Mouse (Mus musculus) lung, embryonic 16.5 days (tissue): Measurements from ENCODE around the gene Polr3b. TPM values are rescaled to one million over a fixed set of nuclear protein-coding genes. Genes with fewer than 3 reads are reported as not detected.
A peak's percentile ranks its signal among the peaks of the same experiment; 100 is the strongest.

Experiments
- ATAC-seq: fragments of 200-750 bp; cut with Nextera tagmentation; 2 replicates; pipeline ENCODE4 v1.8.0; 2017; ENCODE audit warnings: low read depth, mild to moderate bottlenecking, moderate library complexity
- H3K27ac ChIP-seq: fragments of 300-500 bp; sonication (generic); 2 replicates; pipeline ENCODE4 v1.5.1; 2014; ENCODE audit warnings: mild to moderate bottlenecking, control low read depth, low read length
- H3K27me3 ChIP-seq: fragments of 300-500 bp; sonication (generic); 2 replicates; pipeline ENCODE4 v1.6.1; 2014; ENCODE audit warnings: low read depth, low read length, mixed read lengths; ENCODE audit not compliant: control insufficient read depth, insufficient read depth
- H3K36me3 ChIP-seq: fragments of 300-500 bp; sonication (generic); 2 replicates; pipeline ENCODE4 v1.6.1; 2014; ENCODE audit warnings: low read length; ENCODE audit not compliant: control insufficient read depth, insufficient read depth
- H3K4me1 ChIP-seq: fragments of 300-500 bp; sonication (generic); replicated peaks from 2 replicates; pipeline ENCODE4 v1.6.1; 2014; ENCODE audit warnings: low read length, mixed read lengths; ENCODE audit not compliant: control insufficient read depth, insufficient read depth
- H3K4me2 ChIP-seq: fragments of 300-500 bp; sonication (generic); 2 replicates; pipeline ENCODE4 v1.6.1; 2014; ENCODE audit warnings: low read depth, low read length, control low read depth
- H3K4me3 ChIP-seq: fragments of 300-500 bp; sonication (generic); 2 replicates; pipeline ENCODE4 v1.5.1; 2014; ENCODE audit warnings: mild to moderate bottlenecking, low read length, control low read depth
- H3K9ac ChIP-seq: fragments of 300-500 bp; sonication (generic); 2 replicates; pipeline ENCODE4 v1.6.1; 2014; ENCODE audit warnings: low read length, control low read depth
- H3K9me3 ChIP-seq: fragments of 300-500 bp; sonication (generic); 2 replicates; pipeline ENCODE4 v1.6.1; 2016; ENCODE audit warnings: low read length; ENCODE audit not compliant: control insufficient read depth
- WGBS: fragments of 180-500 bp; shearing (Covaris S2); extraction: QIAGEN DNeasy Blood & Tissue Kit; methylation state at CpG from one replicate; pipeline ENCODE4 v1.1.7; 2014; 5-methylcytosine and 5-hydroxymethylcytosine counted together
- polyA plus RNA-seq: library from polyadenylated mRNA; unstranded; fragments of >200 nt; fragmentation: Nextera tagmentation; extraction: Ambion mirVana; gene quantifications from 2 replicates; pipeline ENCODE4 v1.2.1, GENCODE M21; 2015

Gene Polr3b
- polyA plus RNA-seq, 1 experiment from 2014 or later, result 15.3 TPM

DNA sequence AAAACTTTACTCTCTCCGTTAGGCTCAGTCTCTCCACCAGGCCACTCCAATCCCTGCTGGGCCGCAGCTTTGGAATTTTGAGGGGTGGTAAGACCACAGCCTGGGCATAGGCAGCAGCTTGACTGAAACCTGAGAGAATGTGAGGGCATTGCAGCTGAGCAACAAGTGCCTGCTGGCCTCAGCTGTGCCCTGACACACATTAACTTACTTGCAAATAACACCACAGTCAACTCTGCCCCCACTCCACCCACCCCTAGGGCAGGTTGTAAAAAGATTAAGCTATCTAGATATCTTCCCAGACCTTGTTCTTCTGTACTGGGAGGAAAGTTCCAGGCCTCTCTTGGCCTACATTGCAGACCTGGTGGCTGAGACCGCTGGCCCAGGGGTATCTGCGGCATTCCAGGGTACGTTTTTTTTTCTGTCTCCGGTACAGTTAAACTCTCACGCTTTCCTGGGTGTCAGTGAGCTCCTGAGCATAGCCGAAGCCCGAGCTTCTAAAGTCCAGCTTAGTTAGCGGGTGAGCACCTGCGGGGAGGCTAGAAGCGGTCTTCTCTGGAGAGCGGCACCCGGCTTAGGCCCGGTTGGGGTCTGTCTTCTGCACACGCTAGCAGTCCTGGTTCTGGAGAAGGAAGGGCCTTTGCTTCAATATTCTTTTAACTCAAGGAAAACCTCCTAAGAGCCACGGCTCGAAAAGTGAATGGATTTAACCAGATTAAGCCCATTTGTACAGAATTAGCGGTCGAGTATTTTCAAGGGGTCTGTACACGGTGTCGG lies 135.5 kb downstream of the Polr3b start:
- H3K9ac ChIP-seq, result no peak overlapping the region
- H3K36me3 ChIP-seq, result no peaks in the 10 kb centered on the region
- peaks cover 20% of the 10 kb centered on the region for H3K4me1 ChIP-seq
- H3K27me3 ChIP-seq, result peaks cover 98% of the 10 kb centered on the region
- H3K27ac ChIP-seq, result no peak overlapping the region
- H3K9me3 ChIP-seq, result no peaks in the 10 kb centered on the region
- no peak for ATAC-seq
- H3K4me2 ChIP-seq, result no peak overlapping the region
- H3K4me3 ChIP-seq, result no peak overlapping the region
- WGBS, result 6% methylated on average over 22 of the region's 22 CpGs

DNA sequence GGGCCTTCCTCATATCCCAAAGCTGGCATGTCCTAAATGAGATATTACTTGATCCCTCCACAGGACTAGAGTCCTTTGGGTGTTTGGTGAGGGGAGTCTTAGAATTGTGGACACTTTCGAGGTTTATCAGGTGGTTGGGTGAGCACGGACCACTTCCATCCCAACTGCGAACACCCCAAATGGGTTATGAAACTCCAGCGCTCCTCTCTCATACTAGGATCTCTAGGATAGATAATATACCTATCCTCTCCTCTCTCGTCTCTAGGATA lies 136.0 kb downstream of the Polr3b start:
- Histone ChIP-seq H3K4me3 (no peak overlapping the region), H3K9me3 (no peaks in the 10 kb centered on the region), H3K27ac (no peak overlapping the region), H3K4me2 (no peak overlapping the region), H3K9ac (no peak overlapping the region), H3K36me3 (no peaks in the 10 kb centered on the region), H3K27me3 (peaks cover 98% of the 10 kb centered on the region), H3K4me1 (peaks cover 20% of the 10 kb centered on the region)
- WGBS, result 8% methylated on average over 5 of the region's 5 CpGs
- no peak for ATAC-seq

DNA sequence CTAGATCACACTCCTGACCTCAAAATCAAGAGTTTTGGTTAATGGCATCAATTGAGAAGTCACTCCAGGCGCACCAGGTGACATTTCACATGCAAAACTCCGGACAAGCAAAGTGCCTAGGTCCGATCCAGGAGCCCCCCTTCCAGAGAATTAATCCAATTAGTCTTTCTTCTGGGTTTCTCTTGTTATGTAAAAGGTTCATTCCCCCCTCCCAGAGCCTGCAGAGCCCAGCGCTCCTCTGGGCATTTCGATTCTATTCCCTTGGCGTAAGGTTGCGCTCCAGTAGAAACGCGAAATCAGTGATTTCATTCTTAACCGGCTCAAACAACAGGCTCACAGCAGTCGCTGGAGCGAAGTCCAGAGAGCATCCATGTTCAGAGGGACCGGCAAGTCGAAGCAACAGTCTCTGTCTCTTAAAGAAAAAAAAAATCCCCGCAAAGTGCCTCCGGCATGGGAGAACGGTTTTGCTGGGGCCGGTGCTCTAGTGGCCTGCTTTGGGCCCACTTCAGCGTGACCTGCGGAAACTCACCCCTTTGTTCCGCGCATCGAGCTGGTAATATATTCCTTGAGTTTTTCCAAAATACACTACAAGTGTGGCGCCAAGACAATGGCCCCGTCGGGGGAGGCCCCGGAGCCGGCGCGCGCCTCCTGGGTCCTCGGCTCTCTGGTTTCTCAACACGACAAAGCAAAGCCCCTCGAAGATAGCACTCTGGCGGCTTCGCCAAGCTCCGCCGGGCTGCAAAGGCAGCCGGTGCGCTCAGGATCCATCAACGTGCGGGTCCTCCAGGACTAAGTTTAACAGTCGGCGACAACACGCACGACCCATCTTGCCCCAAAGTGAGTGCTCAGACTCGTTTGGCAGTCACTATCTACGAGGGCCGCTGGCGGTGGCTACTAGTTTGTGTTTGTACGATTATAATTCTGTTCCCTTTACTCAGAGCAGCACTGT lies 136.7 kb downstream of the Polr3b start:
- no peaks in the 10 kb centered on the region for H3K9me3 ChIP-seq
- H3K36me3 ChIP-seq, result no peaks in the 10 kb centered on the region
- H3K4me3 ChIP-seq, result peak overlapping the region; percentile 1; the same call in 1 of the 2 replicates
- 3% methylated on average over 51 of the region's 51 CpGs for WGBS
- no peak for ATAC-seq
- H3K27ac ChIP-seq, result no peak overlapping the region
- peak overlapping the region; percentile 6; the same call in 1 of the 2 replicates for H3K4me2 ChIP-seq
- H3K27me3 ChIP-seq, result peaks cover 95% of the 10 kb centered on the region
- peaks cover 20% of the 10 kb centered on the region for H3K4me1 ChIP-seq
- no peak overlapping the region for H3K9ac ChIP-seq

DNA sequence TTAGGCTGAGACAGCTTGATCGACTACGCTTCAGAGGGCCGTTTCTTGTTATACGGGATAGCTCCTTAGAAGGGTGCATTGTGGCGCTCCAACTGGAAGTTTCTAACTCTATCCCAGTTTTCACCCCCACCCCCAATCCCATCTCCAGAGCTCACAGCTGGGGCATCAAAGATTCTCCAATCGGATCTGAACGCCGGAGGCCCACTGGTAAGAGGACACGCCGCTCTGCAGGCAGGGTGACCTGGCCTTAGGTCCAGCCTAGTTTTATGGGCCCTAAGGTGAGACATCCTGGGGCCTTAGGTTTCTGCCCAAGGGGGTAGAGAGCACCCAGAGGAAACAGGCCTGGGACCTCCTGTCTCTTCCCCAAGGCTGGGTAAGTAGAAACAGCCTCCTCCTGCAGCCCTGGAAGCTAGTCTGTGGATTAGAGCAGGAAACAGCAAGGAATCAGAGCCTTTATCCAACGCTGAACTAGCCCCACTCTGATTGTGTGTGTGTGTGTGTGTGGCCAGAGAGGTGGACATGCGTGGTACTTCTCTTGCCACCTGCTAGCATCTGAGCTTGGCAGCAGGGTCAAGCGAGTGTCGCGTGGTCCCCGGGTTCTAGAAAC lies 137.5 kb downstream of the Polr3b start:
- no peak overlapping the region for H3K9ac ChIP-seq
- WGBS, result 9% methylated on average over 16 of the region's 16 CpGs
- peak overlapping the region; percentile 36 for H3K4me3 ChIP-seq
- no peak overlapping the region for H3K27ac ChIP-seq
- peaks cover 20% of the 10 kb centered on the region for H3K4me1 ChIP-seq
- H3K36me3 ChIP-seq, result no peaks in the 10 kb centered on the region
- H3K9me3 ChIP-seq, result no peaks in the 10 kb centered on the region
- H3K27me3 ChIP-seq, result peaks cover 93% of the 10 kb centered on the region
- ATAC-seq, result peak; percentile 16; the same call in 1 of the 2 replicates
- peak overlapping the region; percentile 55 for H3K4me2 ChIP-seq

DNA sequence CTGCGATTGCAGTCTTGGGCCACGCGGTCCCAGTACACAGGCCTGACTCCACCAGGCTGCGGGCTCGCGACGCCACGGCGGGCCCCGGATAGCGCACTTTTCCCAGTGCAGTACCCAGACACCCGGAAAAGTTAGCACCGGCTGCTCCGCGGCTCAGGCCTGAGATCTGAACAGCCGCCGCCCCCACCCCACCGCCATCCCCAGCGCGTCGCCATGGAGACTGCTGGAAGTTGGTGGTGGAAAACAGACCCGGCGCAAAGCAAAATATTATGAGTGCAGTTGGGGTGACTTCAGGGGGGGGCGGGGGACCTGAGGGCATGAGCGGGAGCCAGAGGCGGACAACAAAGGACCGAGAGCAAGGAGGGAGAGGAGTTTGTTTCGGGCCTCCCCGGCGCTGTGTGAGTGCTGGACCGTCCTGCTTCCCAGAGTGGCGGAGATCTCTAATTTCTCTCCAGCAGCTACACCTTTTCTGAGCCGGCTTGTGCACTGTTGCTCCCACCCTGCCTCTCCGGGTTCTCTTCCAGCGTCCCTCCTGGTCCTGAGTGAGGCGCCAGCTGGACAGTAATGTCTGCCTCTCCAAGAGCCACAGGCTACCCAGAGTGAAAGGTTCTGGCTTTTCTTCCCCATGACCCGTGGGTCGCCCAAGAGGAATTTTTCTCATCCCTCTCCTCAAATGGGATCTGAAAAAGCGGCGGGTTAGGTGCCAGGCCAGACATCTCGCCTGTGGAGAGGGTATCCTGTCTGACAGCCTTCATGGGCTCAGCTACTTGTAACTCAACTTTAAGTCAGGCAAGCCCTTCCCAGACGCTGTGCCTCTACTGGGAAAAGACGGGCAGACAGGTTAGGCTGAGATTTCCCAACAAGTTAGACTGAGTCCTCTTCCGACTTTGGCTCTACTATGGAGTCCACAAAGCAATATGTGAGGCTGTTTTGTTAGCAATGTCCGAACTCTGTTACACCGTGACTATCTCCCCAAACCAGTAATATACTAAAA lies 138.3 kb downstream of the Polr3b start:
- H3K4me3 ChIP-seq, result peak overlapping the region; percentile 36
- peak overlapping the region; percentile 55 for H3K4me2 ChIP-seq
- H3K9me3 ChIP-seq, result no peaks in the 10 kb centered on the region
- WGBS, result 6% methylated on average over 46 of the region's 46 CpGs
- peak; percentile 69 for ATAC-seq
- H3K36me3 ChIP-seq, result no peaks in the 10 kb centered on the region
- H3K9ac ChIP-seq, result no peak overlapping the region
- peaks cover 16% of the 10 kb centered on the region for H3K4me1 ChIP-seq
- H3K27ac ChIP-seq, result no peak overlapping the region
- peaks cover 85% of the 10 kb centered on the region for H3K27me3 ChIP-seq

DNA sequence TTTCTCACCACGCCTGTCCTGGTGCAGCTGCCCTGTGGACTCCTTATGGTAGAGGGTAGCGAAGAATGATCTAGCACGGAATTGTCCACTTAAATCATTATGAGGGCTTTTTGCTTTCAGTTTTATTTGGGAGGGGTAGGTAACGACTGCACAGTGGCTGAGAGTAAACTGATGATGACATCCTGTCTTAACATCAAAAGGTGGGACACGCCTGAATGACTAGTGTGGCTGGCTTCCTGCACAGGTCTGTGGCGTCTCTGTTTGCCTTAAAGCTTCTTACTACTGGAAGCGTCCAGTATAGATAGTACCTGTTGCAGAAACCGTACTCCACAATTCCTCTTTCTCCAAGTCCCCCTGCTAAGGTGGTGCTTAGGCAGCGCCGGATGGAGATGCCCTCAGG lies 146.7 kb downstream of the Polr3b start:
- H3K4me2 ChIP-seq, result no peak overlapping the region
- no peak overlapping the region for H3K4me3 ChIP-seq
- H3K4me1 ChIP-seq, result no peaks in the 10 kb centered on the region
- 57% methylated on average over 10 of the region's 10 CpGs for WGBS
- H3K27me3 ChIP-seq, result peaks cover 7% of the 10 kb centered on the region
- no peaks in the 10 kb centered on the region for H3K36me3 ChIP-seq
- no peak for ATAC-seq
- no peaks in the 10 kb centered on the region for H3K9me3 ChIP-seq
- H3K9ac ChIP-seq, result no peak overlapping the region
- H3K27ac ChIP-seq, result no peak overlapping the region

DNA sequence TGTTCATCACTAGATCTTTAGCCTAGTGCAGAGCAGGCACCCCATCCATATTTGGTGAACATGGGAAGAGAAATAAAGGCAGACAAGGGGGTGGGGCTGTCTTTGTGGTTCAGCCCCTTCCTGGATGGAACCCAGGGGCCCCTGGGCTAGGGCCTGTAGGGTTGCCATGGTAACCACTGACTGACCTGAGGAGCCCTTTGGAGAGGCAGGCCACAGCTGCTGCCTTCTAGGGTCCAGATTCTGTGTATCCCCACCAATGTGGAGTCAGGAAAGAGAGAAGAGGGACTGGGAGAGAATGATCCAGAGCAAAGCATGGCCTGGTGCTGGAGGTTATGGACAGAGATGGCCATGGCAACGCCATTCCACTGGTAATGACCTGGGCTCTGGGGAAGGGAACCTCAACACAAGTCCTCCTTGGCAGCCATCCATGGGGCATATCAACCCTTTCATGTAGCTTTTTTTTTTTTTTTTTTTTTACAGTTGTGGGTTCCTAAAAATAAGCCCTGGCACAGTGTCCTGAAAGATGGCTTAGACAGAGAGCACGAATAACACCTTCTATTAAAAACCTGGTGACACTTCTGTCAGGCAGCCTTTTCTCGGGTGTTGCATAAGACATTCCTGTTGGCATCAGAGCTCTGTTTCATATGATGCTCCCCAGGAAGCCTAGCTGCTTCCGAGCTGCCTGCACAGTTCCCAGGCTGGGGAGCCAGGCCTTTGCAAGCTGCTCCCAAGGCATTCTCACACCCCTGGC lies 150.5 kb downstream of the Polr3b start:
- Histone ChIP-seq H3K27ac (no peak overlapping the region), H3K4me2 (no peak overlapping the region), H3K27me3 (no peaks in the 10 kb centered on the region), H3K9me3 (no peaks in the 10 kb centered on the region), H3K36me3 (no peaks in the 10 kb centered on the region), H3K4me1 (peaks cover 4% of the 10 kb centered on the region; the same call in 1 of the 2 replicates), H3K9ac (no peak overlapping the region), H3K4me3 (no peak overlapping the region)
- ATAC-seq, result no peak
- WGBS, result 65% methylated on average over 4 of the region's 4 CpGs

DNA sequence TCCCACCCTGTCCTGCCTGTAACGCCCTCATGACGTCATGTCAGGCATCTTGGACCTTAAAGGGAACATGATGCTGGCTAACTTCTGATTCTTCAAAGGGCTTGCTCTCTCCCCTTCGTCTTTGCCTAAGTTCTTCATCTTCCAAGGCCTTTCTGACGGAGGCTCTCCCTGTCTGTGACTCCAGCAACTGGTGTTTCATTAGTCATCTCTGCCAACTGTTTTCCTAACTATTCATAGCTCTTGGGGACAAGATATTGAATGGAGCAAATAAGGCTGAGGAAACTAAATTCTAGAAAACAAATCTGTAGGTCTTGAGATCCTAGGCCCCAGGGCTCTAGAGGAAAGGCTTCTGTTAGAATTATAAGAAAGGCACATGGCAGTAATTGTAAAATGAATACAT lies 151.8 kb downstream of the Polr3b start:
- WGBS, result 91% methylated on average over 4 of the region's 4 CpGs
- Histone ChIP-seq H3K4me3 (no peak overlapping the region), H3K36me3 (no peaks in the 10 kb centered on the region), H3K4me1 (peaks cover 4% of the 10 kb centered on the region; the same call in 1 of the 2 replicates), H3K27me3 (no peaks in the 10 kb centered on the region), H3K4me2 (no peak overlapping the region), H3K27ac (no peak overlapping the region), H3K9ac (no peak overlapping the region), H3K9me3 (no peaks in the 10 kb centered on the region)
- no peak for ATAC-seq
